Mouse (Mus musculus) MEL (cell line): ENCODE results near the gene Mfsd1. TPM values are rescaled to one million over a fixed set of nuclear protein-coding genes. Genes with fewer than 3 reads are reported as not detected.

Source experiments
- polyA plus RNA-seq, 2 experiments: library from polyadenylated mRNA; stranded (reverse) in 1 of 2; unstranded in 1 of 2; fragments of >175 nt in 1 of 2; fragments of >200 nt in 1 of 2; gene quantifications; 2 replicates each; pipeline versions ENCODE4 v1.2.1 to v1.2.4; 2012; ENCODE audit warnings: low replicate concordance in 2 of 2, low read depth in 1 of 2; ENCODE audit not compliant: insufficient read length in 2 of 2, insufficient read depth in 1 of 2, missing spikeins in 1 of 2
- total RNA-seq: library from RNA; depleted of rRNA; stranded (reverse); fragments of 300-350 nt; gene quantifications from 2 replicates; pipeline ENCODE4 v1.2.3, GENCODE M21; 2012; rRNA removed

The Mfsd1 gene
- total and polyA plus RNA-seq, 3 experiments: 36.2 to 39.6 TPM; not detected in 1

Other genes starting within 250 kb of the Mfsd1 start
- gene Mlf1, start 208.6 kb upstream of the Mfsd1 start, total RNA-seq: 7.8 and 8.1 TPM in 2 replicates
- 1 to 10 TPM in 1 of 2 experiments, not detected in 1; 6.9 TPM for gene Mlf1, start 208.6 kb upstream of the Mfsd1 start, polyA plus RNA-seq
- gene Gm17402, start 207.6 kb upstream of the Mfsd1 start, total RNA-seq: not detected in 2 replicates
- gene Gm17402, start 207.6 kb upstream of the Mfsd1 start, polyA plus RNA-seq: not detected
- gene Gfm1, start 152.6 kb upstream of the Mfsd1 start, total RNA-seq: 95.0 and 97.6 TPM in 2 replicates
- 100 to 1,000 TPM in 1 of 2 experiments, not detected in 1; 146 TPM for gene Gfm1, start 152.6 kb upstream of the Mfsd1 start, polyA plus RNA-seq
- gene Lxn, start 118.8 kb upstream of the Mfsd1 start, total RNA-seq: not detected in 2 replicates
- gene Lxn, start 118.8 kb upstream of the Mfsd1 start, polyA plus RNA-seq: under 1 TPM in 1 of 2 experiments, not detected in 1; 0.26 TPM
- gene Rarres1, start 67.2 kb upstream of the Mfsd1 start, total RNA-seq: not detected in 2 replicates
- not detected for gene Rarres1, start 67.2 kb upstream of the Mfsd1 start, polyA plus RNA-seq